Mouse (Mus musculus) heart, adult 2 months (tissue): ENCODE data around the gene Cks1brt. TPM values are rescaled to one million over a fixed set of nuclear protein-coding genes. Genes with fewer than 3 reads are reported as not detected.
"Not testable (repeated sequence)": the region's sequence is repeated elsewhere in the genome, so short reads cannot be mapped to it uniquely, and the experiment has no call there.

Experiments used
- DNase-seq, 2 experiments: peaks; one replicate each; pipeline ENCODE4 v3.0.0; 2021
- H3K27ac ChIP-seq: fragments of 200-600 bp; 2 replicates; pipeline ENCODE4 v1.8.1; 2022
- H3K27me3 ChIP-seq: fragments of 200-500 bp; 2 replicates; pipeline ENCODE4 v1.6.1; 2012; ENCODE audit warnings: mild to moderate bottlenecking, low read length, inconsistent platforms, mixed read lengths; ENCODE audit not compliant: control insufficient read depth, insufficient read depth
- H3K36me3 ChIP-seq: fragments of 200-500 bp; 2 replicates; pipeline ENCODE4 v1.6.1; 2012; ENCODE audit warnings: low read length, inconsistent platforms; ENCODE audit not compliant: control insufficient read depth, insufficient read depth
- H3K4me1 ChIP-seq: fragments of 200-500 bp; 2 replicates; pipeline ENCODE4 v1.6.1; 2011; ENCODE audit warnings: low read length; ENCODE audit not compliant: control insufficient read depth, insufficient read depth
- H3K4me3 ChIP-seq: fragments of 200-600 bp; 2 replicates; pipeline ENCODE4 v1.8.1; 2022
- H3K79me2 ChIP-seq: fragments of 200-500 bp; replicated peaks from 2 replicates; pipeline ENCODE4 v1.6.1; 2012; ENCODE audit warnings: mild to moderate bottlenecking, inconsistent platforms, low read length, moderate library complexity, mixed read lengths; ENCODE audit not compliant: control insufficient read depth, insufficient read depth
- H3K9ac ChIP-seq: fragments of 200-500 bp; 2 replicates; pipeline ENCODE4 v1.6.1; 2012; ENCODE audit warnings: low read depth, mild to moderate bottlenecking, control low read depth, inconsistent platforms, low read length, mixed read lengths
- CTCF ChIP-seq: fragments of 200-600 bp; IDR thresholded peaks from 2 replicates; pipeline ENCODE4 v1.8.1; 2022; ENCODE audit warnings: antibody characterized with exemption, mild to moderate bottlenecking, moderate library complexity
- EP300 ChIP-seq: fragments of 200-500 bp; IDR thresholded peaks from 2 replicates; pipeline ENCODE4 v1.6.1; 2011; ENCODE audit warnings: low read depth, low read length, control low read depth; ENCODE audit not compliant: insufficient read depth
- POLR2A ChIP-seq: fragments of 200-500 bp; IDR thresholded peaks from 2 replicates; pipeline ENCODE4 v1.6.1; 2011; ENCODE audit warnings: mild to moderate bottlenecking, low read depth, low read length, control low read depth; ENCODE audit not compliant: insufficient read depth
- WGBS: fragments of 180-500 bp; shearing (Covaris S2); methylation state at CpG from one replicate; pipeline ENCODE4 v1.1.7; 2018; 5-methylcytosine and 5-hydroxymethylcytosine counted together
- intact Hi-C: fragments of 180-260 bp; cut with DNase I; formaldehyde crosslinking; loops from one replicate; pipeline ENCODE4 v1.15.1; 2025
- long read RNA-seq: library from polyadenylated mRNA; stranded (forward); transcript quantifications from one replicate; pipeline ENCODE4 v2.0.0, GENCODE M21; 2021
- polyA plus RNA-seq: library from polyadenylated mRNA; depleted of rRNA; stranded (reverse); fragments of >200 nt; gene quantifications from 2 replicates; pipeline ENCODE4 v1.2.3, GENCODE M21; 2012; rRNA removed
- total RNA-seq, 2 experiments: library from RNA; stranded (reverse); gene quantifications; 2 replicates each; pipeline ENCODE4 v1.2.3; 2021

Gene Cks1brt
- total RNA-seq, result not detected
- polyA plus RNA-seq, result not detected in 2 replicates
- long read RNA-seq, result 0 reads

- no peaks in the 10 kb centered on the region for H3K27me3 ChIP-seq
- no peak within 1 kb of the TSS for H3K4me3 ChIP-seq
- no peaks in the 10 kb centered on the region for H3K36me3 ChIP-seq
- TF ChIP-seq POLR2A, result no peak
- TF ChIP-seq CTCF, result no peak
- TF ChIP-seq EP300, result no peak
- no peak within 1 kb of the TSS for H3K9ac ChIP-seq
- H3K4me1 ChIP-seq, result no peaks in the 10 kb centered on the region
- WGBS, result 73% methylated on average over 3 of the region's 3 CpGs
- no peaks in the 10 kb centered on the region for H3K79me2 ChIP-seq
- intact Hi-C loops, result no loop called here
- DNase-seq, result no peak
- no peak within 1 kb of the TSS for H3K27ac ChIP-seq
These were observed at the start of gene Cks1brt for GRCm38 (mm10) chr8:85151624-85152023. TSS of gene Cks1brt (plus strand) at chr8:85151924.

- H3K4me1 ChIP-seq, result no peaks in the 10 kb centered on the region
- WGBS, result 94% methylated on average over 10 of the region's 10 CpGs
- TF ChIP-seq POLR2A (no peak), EP300 (no peak), CTCF (no peak)
These were observed 38.5 kb upstream of the Cks1brt start for GRCm38 (mm10) chr8:85113241-85113640.

GRCm38 (mm10) chr8:85115501-85115900, 36.2 kb upstream of the Cks1brt start:
- intact Hi-C loops, result loop anchor here (5.0 kb wide), 1 partner anchor 33 kb away; the partner anchor contains the start of genes Man2b1, Wdr83 and Wdr83os
- TF ChIP-seq CTCF (no peak), POLR2A (no peak), EP300 (no peak)
- no peaks in the 10 kb centered on the region for H3K4me1 ChIP-seq

More at GRCm38 (mm10) chr8:85113241-85113640, 38.5 kb upstream of the Cks1brt start:
- intact Hi-C loops, result no loop called here
- Histone ChIP-seq H3K27ac (no peak overlapping the region), H3K36me3 (peaks cover 2% of the 10 kb centered on the region; the same call in 1 of the 2 replicates), H3K4me3 (no peak overlapping the region), H3K9ac (no peak overlapping the region), H3K27me3 (no peaks in the 10 kb centered on the region), H3K79me2 (no peaks in the 10 kb centered on the region)
- no peak for DNase-seq

GRCm38 (mm10) chr8:85116984-85117383, 34.7 kb upstream of the Cks1brt start:
- TF ChIP-seq POLR2A, result no peak
- no peak for TF ChIP-seq CTCF
- Histone ChIP-seq H3K4me3 (no peak overlapping the region), H3K27me3 (no peaks in the 10 kb centered on the region), H3K79me2 (no peaks in the 10 kb centered on the region), H3K36me3 (no peaks in the 10 kb centered on the region), H3K27ac (no peak overlapping the region), H3K4me1 (no peaks in the 10 kb centered on the region), H3K9ac (no peak overlapping the region)
- 92% methylated on average over 7 of the region's 7 CpGs for WGBS
- intact Hi-C loops, result loop anchor here (5.0 kb wide), 1 partner anchor 35 kb away; the partner anchor contains the start of genes Man2b1, Wdr83 and Wdr83os
- DNase-seq, result no peak

More at GRCm38 (mm10) chr8:85115501-85115900, 36.2 kb upstream of the Cks1brt start:
- Histone ChIP-seq H3K9ac (no peak overlapping the region), H3K27me3 (no peaks in the 10 kb centered on the region), H3K27ac (no peak overlapping the region), H3K79me2 (no peaks in the 10 kb centered on the region), H3K36me3 (peaks cover 2% of the 10 kb centered on the region; the same call in 1 of the 2 replicates), H3K4me3 (no peak overlapping the region)
- 79% methylated on average over 4 of the region's 4 CpGs for WGBS
- DNase-seq, result no peak

GRCm38 (mm10) chr8:85119052-85119981, 32.4 kb upstream of the Cks1brt start:
- Histone ChIP-seq H3K9ac (peak overlapping the region; percentile 95), H3K79me2 (no peaks in the 10 kb centered on the region), H3K4me1 (no peaks in the 10 kb centered on the region), H3K27ac (peak overlapping the region; percentile 66), H3K4me3 (peak overlapping the region; percentile 63), H3K36me3 (no peaks in the 10 kb centered on the region), H3K27me3 (no peaks in the 10 kb centered on the region)
- intact Hi-C loops, result loop anchor here (5.0 kb wide), 1 partner anchor 37 kb away; the partner anchor contains the start of genes Man2b1, Wdr83 and Wdr83os
- peak; percentile 83 to 85 for DNase-seq
- 8% methylated on average over 37 of the region's 37 CpGs for WGBS
- TF ChIP-seq CTCF (peak; percentile 56), POLR2A (peak; percentile 65), EP300 (no peak)

- H3K4me1 ChIP-seq, H3K27ac ChIP-seq, H3K27me3 ChIP-seq, intact Hi-C loops, DNase-seq, H3K36me3 ChIP-seq, H3K4me3 ChIP-seq, H3K9ac ChIP-seq, H3K79me2 ChIP-seq: not testable (repeated sequence)
- 81% methylated on average over 5 of the region's 5 CpGs for whole genome bisulfite sequencing
These were observed 31.5 kb upstream of the Cks1brt start for GRCm38 (mm10) chr8:85120251-85120650.
